Comparison of ENCODE assay signal across 9 mouse cellular contexts in genomic region chr10:77210666-77211065, GRCm38 (mm10). TPM values are rescaled to one million over a fixed set of nuclear protein-coding genes. Genes with fewer than 3 reads are reported as not detected.
DNase-seq lines count a peak whose midpoint lies in the region; ATAC-seq and TF ChIP-seq lines count a peak whose summit lies in the region.
"Had no signal": no experiment of that assay in that cellular context is flagged by ENCODE, and none has a peak within 500 bp of the region (broad histone marks: within the 10 kb centered on the region; RNA-seq: fewer than 3 reads in every experiment).

No protein-coding gene starts in this region.

- whole genome bisulfite sequencing in heart, adult 2 months: 90% methylated on average over 3 of the region's 3 CpGs
- WGBS in limb, embryonic 13.5 days: 91% methylated on average over 3 of the region's 3 CpGs
- 91% methylated on average over 3 of the region's 3 CpGs for WGBS in limb, embryonic 10.5 days

- no peaks in the 10 kb centered on the region for H3K27me3 ChIP-seq in heart, adult 2 months (ENCODE audit: control insufficient read depth, insufficient read depth, low read length)
- no peaks in the 10 kb centered on the region for H3K27me3 ChIP-seq in limb, embryonic 13.5 days
- H3K27me3 ChIP-seq in limb, embryonic 10.5 days (ENCODE audit: low read depth, poor library complexity, severe bottlenecking): no peaks in the 10 kb centered on the region

- no peaks in the 10 kb centered on the region for H3K9me3 ChIP-seq in limb, embryonic 13.5 days
- H3K9me3 ChIP-seq in limb, embryonic 10.5 days (replicated peaks): no peaks in the 10 kb centered on the region

- H3K36me3 ChIP-seq in heart, adult 2 months (ENCODE audit: control insufficient read depth, insufficient read depth, low read length): no peaks in the 10 kb centered on the region
- H3K36me3 ChIP-seq in limb, embryonic 13.5 days: no peaks in the 10 kb centered on the region
- H3K36me3 ChIP-seq in limb, embryonic 10.5 days: no peaks in the 10 kb centered on the region

- peaks cover 29% of the 10 kb centered on the region for H3K4me1 ChIP-seq in heart, adult 2 months (ENCODE audit: control insufficient read depth, insufficient read depth, low read length)
- H3K4me1 ChIP-seq in limb, embryonic 13.5 days: peaks cover 35% of the 10 kb centered on the region
- peaks cover 34% of the 10 kb centered on the region for H3K4me1 ChIP-seq in limb, embryonic 10.5 days

- ATAC-seq in limb, embryonic 13.5 days (ENCODE audit: low FRiP score, low read depth): no peak
- 0 out of 2 replicates have a peak, but pooled peaks have one; percentile 7 for ATAC-seq in erythroid progenitor cell, adult 5-6 weeks (replicated peaks; ENCODE audit: low FRiP score, poor library complexity, severe bottlenecking)
- ATAC-seq in megakaryocyte-erythroid progenitor cell, adult 5-6 weeks (replicated peaks; ENCODE audit: low FRiP score, low TSS enrichment, poor library complexity, severe bottlenecking): 0 out of 2 replicates have a peak, but pooled peaks have one; percentile 4
- ATAC-seq: forebrain, embryonic 14.5 days had no signal

- TF ChIP-seq CTCF in heart, adult 2 months (IDR thresholded peaks at IDR 0.05): no peak

- H3K27ac ChIP-seq in heart, adult 2 months: peak overlapping the region; percentile 64
- H3K27ac ChIP-seq in limb, embryonic 13.5 days: peak overlapping the region; percentile 1; the same call in 1 of the 2 replicates
- no peak overlapping the region for H3K27ac ChIP-seq in limb, embryonic 10.5 days

- H3K4me2 ChIP-seq in limb, embryonic 13.5 days (replicated peaks): no peak overlapping the region

- H3K4me3 ChIP-seq in heart, adult 2 months: no peak overlapping the region
- H3K4me3 ChIP-seq in limb, embryonic 13.5 days: no peak overlapping the region
- no peak overlapping the region for H3K4me3 ChIP-seq in limb, embryonic 10.5 days

- no peak for TF ChIP-seq EP300 in heart, adult 2 months (IDR thresholded peaks at IDR 0.05; ENCODE audit: insufficient read depth, low read depth, low read length)

- no peak overlapping the region for H3K9ac ChIP-seq in heart, adult 2 months (ENCODE audit: low read depth, low read length)
- no peak overlapping the region for H3K9ac ChIP-seq in limb, embryonic 13.5 days

- H3K79me2 ChIP-seq in heart, adult 2 months (replicated peaks; ENCODE audit: control insufficient read depth, insufficient read depth, low read length): no peaks in the 10 kb centered on the region

- intact Hi-C loops in heart, adult 2 months (cut with DNase I): loop anchor here (5.0 kb wide), 1 partner anchor 42 kb away; no protein-coding TSS in a partner anchor
- intact Hi-C loops in heart, postnatal 36 days (cut with DNase I): no loop called here

- DNase-seq in heart, adult 2 months: no peak
- no peak for DNase-seq in heart, postnatal 36 days
- no peak for DNase-seq in limb, embryonic 10.5 days (ENCODE audit: low spot score)
- no peak for DNase-seq in spleen, adult 18-20 months
- no peak for DNase-seq in adrenal gland, adult 2 months

- TF ChIP-seq POLR2A in heart, adult 2 months (IDR thresholded peaks at IDR 0.05; ENCODE audit: insufficient read depth, low read depth, low read length): no peak

RNA-seq across cellular contexts. Expression of gene Col18a1, which starts 44.3 kb away (rescaled TPM):
- total RNA-seq in heart, adult 2 months (2021): 1 to 10 TPM; 9.3 to 9.8 TPM
- polyA plus RNA-seq in heart, adult 2 months (2012; rRNA removed): 12.9 and 13.1 TPM in 2 replicates
- 10 to 100 TPM; 11.4 to 12.0 TPM for total RNA-seq in heart, postnatal 36 days (2021)
- 79.0 and 87.8 TPM in 2 replicates for polyA plus RNA-seq in limb, embryonic 13.5 days (2015; fragmentation: Nextera tagmentation; extraction: Ambion mirVana)
- 149 and 159 TPM in 2 replicates for polyA plus RNA-seq in limb, embryonic 10.5 days (2016; fragmentation: Nextera tagmentation; extraction: Ambion mirVana)
- total RNA-seq in erythroid progenitor cell, adult 5-6 weeks (2015; ENCODE audit: low replicate concordance): not detected in 2 replicates
- 0.26 TPM in 1 of 2 replicates, not detected in the other for total RNA-seq in erythroid progenitor cell, adult 5-6 weeks (2017; ENCODE audit: low replicate concordance)
- total RNA-seq in megakaryocyte-erythroid progenitor cell, adult 5-6 weeks (2014; fragmentation: Nextera tagmentation): 0.37 TPM in 1 of 2 replicates, not detected in the other
- 0.15 TPM in 1 of 2 replicates, not detected in the other for total RNA-seq in megakaryocyte-erythroid progenitor cell, adult 5-6 weeks (2017)
- total RNA-seq in adrenal gland, adult 2 months (2021): 10 to 100 TPM; 26.7 to 40.0 TPM
- 75.8 and 78.8 TPM in 2 replicates for polyA plus RNA-seq in adrenal gland, adult 2 months (2012; rRNA removed)

RNA-seq across cellular contexts. Expression of gene Pofut2, which starts 48.4 kb away (rescaled TPM):
- total RNA-seq in heart, adult 2 months (2021): 10 to 100 TPM; 39.6 to 44.0 TPM
- polyA plus RNA-seq in heart, adult 2 months (2012; rRNA removed): 55.5 and 58.5 TPM in 2 replicates
- 10 to 100 TPM; 39.2 to 40.7 TPM for total RNA-seq in heart, postnatal 36 days (2021)
- polyA plus RNA-seq in limb, embryonic 13.5 days (2015; fragmentation: Nextera tagmentation; extraction: Ambion mirVana): 148 and 151 TPM in 2 replicates
- 72.9 and 83.3 TPM in 2 replicates for polyA plus RNA-seq in limb, embryonic 10.5 days (2016; fragmentation: Nextera tagmentation; extraction: Ambion mirVana)
- 5.9 and 16.2 TPM in 2 replicates for total RNA-seq in erythroid progenitor cell, adult 5-6 weeks (2015; ENCODE audit: low replicate concordance)
- 9.7 and 10.7 TPM in 2 replicates for total RNA-seq in erythroid progenitor cell, adult 5-6 weeks (2017; ENCODE audit: low replicate concordance)
- total RNA-seq in megakaryocyte-erythroid progenitor cell, adult 5-6 weeks (2014; fragmentation: Nextera tagmentation): 18.3 and 24.5 TPM in 2 replicates
- total RNA-seq in megakaryocyte-erythroid progenitor cell, adult 5-6 weeks (2017): 7.4 and 14.8 TPM in 2 replicates
- total RNA-seq in adrenal gland, adult 2 months (2021): 10 to 100 TPM; 73.0 to 87.9 TPM
- 107 and 117 TPM in 2 replicates for polyA plus RNA-seq in adrenal gland, adult 2 months (2012; rRNA removed)

Comparison
In these comparisons a context has a peak if more than half of its experiments do, and no peak if none do; other contexts are left out.
1. RNA of gene Col18a1, which starts 44.3 kb away (total RNA-seq): 26.7 to 40.0 TPM in adrenal gland, adult 2 months, 11.4 to 12.0 TPM in heart, postnatal 36 days and 9.3 to 9.8 TPM in heart, adult 2 months; 0.26 TPM in erythroid progenitor cell, adult 5-6 weeks and 0.15 to 0.37 TPM in megakaryocyte-erythroid progenitor cell, adult 5-6 weeks; every median in the first group is over 4 times any median in the second.